Mouse (Mus musculus): ENCODE results near the gene Cacnb3.

The Cacnb3 gene

DNA sequence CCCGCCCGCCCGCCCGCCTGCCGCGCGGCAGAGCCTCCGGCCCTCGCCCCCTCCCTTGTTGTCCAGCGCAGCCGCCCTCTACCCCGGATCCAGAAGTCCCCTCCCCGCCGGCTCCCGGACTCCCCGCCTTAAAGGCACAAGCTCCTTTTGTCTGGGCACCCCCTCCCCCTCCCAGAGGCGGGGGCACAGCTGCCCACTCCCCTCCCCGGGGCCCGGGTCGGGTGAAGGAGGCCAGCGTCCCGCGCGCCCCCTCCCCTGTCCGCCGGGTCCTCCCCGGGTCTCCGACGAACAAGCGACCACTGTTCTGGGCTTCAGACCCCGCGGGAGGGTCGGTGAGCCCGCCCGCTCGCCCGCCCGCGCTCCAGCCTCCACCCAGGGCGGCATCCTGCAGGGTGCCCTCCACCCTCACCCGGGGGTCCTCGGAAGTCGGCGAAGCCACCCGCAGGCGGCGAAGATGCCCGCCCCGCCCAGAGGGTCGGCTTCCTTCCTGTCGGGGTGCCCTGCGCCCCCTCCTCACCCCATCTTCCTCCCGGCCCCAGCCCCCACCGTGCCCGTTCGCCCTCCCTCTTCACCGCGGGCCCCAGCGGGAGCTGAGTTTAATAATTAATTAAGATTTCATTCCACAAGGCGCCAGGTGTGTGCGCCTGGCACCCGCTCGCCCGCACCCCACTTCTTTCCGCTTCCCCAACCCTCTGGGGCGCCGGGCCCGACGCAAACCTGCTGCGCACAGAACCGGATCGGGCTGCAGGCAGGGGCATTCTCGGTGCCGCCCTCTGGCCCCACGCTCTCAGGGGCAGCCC, 21.1 kb upstream of the Cacnb3 start, which contains the start of gene Adcy6:
TSS of gene Adcy6 (minus strand) at position 746 of the 800 bp plus-strand sequence.
- in situ Hi-C loops (cut with MboI) = loop anchor here (10.0 kb wide), 1 partner anchor 105 kb away; no protein-coding TSS in a partner anchor

DNA sequence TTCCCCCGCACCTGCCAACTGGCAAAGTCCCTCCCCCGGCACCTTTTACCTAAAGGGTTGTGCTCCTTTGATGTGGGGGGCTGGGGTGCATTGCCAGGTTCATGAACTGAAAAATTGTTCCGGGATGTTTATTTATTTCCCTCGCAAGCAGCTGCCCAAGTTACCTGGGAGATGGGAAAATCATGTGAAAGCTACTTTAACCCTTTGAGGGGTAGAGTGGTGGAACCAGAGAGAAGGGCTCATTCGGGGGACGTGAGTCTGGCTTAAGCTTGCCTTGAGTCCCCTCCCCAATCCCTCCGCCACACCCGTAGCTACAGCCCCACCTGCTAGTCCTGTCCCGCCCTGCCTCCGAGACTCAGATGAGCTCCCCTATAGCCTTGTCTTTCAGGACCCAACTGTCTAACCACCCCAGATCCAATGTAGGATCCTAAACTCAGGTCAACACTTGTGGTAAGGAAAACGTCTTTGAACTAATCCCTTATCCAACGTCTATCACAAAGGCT, 20.5 kb upstream of the Cacnb3 start:
- in situ Hi-C loops (cut with MboI) = loop anchor here (10.0 kb wide), 1 partner anchor 105 kb away; no protein-coding TSS in a partner anchor

- in situ Hi-C loops (cut with MboI) = loop anchor here (10.0 kb wide), 1 partner anchor 107 kb away; no protein-coding TSS in a partner anchor
Measured at GRCm38 (mm10) chr15:98612229-98612628, 18.4 kb upstream of the Cacnb3 start.

DNA sequence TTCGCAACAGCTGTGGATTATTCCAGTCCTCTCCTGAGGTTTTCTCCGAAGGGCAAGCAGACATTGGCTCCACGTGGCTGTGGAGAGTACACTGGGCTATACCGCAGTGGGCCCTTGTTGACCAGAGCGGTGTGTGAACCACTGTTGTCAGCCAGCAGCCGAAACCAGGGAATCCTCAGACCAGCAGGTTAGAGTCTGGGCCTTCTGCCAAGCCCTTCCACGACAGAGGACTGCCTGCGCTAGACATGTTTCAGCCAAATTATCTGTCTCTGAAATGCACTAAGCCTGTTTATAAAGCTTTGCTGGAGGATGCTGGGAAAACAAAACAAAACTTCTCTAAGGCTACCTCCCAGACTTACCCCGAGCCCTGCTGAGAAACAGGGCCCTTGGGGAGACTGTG, 16.1 kb upstream of the Cacnb3 start:
- in situ Hi-C loops (cut with MboI) = loop anchor here (10.0 kb wide), 1 partner anchor 110 kb away; no protein-coding TSS in a partner anchor

- in situ Hi-C loops (cut with MboI) = loop anchor here (10.0 kb wide), 1 partner anchor 110 kb away; no protein-coding TSS in a partner anchor
Measured at GRCm38 (mm10) chr15:98614971-98615370, 15.7 kb upstream of the Cacnb3 start.

- in situ Hi-C loops (cut with MboI) = loop anchor here (10.0 kb wide), 1 partner anchor 111 kb away; no protein-coding TSS in a partner anchor
Measured at GRCm38 (mm10) chr15:98615751-98616150, 14.9 kb upstream of the Cacnb3 start.

- in situ Hi-C loops (cut with MboI) = loop anchor here (10.0 kb wide), 1 partner anchor 112 kb away; no protein-coding TSS in a partner anchor
Measured at GRCm38 (mm10) chr15:98616362-98617175, 14.1 kb upstream of the Cacnb3 start.

DNA sequence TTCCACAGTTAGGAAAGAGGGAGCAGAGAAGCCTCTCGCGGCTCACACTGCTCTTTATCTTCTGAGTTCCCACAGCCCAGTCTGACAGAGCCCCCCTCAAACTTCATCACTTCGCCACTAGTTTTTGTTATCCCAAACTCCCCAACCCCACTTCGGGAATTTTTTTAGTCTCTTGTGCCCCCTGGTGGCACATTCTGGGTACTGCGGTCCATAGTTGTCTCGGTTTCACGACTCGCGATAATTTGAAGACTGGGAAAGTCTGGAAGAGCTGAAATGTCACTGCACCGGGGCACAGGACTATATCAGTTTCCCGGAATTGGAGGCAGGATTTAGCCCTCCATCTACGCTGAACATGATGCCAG, 13.5 kb upstream of the Cacnb3 start:
- in situ Hi-C loops (cut with MboI) = loop anchor here (10.0 kb wide), 1 partner anchor 112 kb away; no protein-coding TSS in a partner anchor

DNA sequence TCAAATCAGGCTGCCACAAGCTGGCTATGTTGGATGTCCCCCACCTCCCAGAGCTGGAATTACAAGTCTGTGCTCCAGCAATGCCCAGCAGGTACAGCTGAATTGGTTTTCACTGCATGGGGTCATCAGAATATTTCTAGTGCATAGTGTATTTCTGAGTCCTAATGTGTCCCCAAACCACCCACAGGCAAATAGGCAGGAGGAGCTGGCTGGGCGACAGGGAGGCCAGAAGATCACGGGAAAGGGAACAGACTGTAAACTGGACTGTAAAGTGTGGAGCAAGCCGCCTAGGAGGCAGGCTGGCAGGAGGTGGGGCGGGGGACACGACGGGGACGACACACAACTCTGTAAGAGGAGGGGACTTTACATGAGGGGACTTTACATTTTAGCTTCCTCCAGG, 8.4 kb upstream of the Cacnb3 start:
- in situ Hi-C loops (cut with MboI) = no loop called here

DNA sequence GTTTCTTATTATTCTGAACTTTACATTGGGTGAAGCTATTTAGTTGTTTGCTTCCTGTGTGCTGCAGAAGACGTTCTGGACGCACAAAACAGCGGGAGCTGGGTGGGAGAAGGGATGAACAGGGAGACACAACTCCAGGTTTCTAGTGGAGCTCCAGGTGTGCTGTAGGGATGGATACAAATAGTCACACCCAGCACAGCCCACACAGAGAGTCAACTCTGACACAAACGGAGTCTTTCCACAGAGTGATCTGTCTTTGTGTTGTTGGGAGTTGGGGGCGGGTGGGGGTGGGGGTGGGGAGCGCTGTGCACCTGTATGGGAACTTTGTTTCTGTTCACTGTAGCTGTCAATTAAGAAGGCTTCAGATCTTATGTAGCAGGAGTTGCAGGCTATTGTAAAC, 7.9 kb upstream of the Cacnb3 start:
- in situ Hi-C loops (cut with MboI) = no loop called here

GRCm38 (mm10) chr15:98623361-98623821, 7.2 kb upstream of the Cacnb3 start:
- in situ Hi-C loops (cut with MboI) = no loop called here

- in situ Hi-C loops (cut with MboI) = no loop called here
Measured at GRCm38 (mm10) chr15:98626078-98626477, 4.6 kb upstream of the Cacnb3 start.

- in situ Hi-C loops (cut with MboI) = no loop called here
Measured at GRCm38 (mm10) chr15:98626487-98627212, 4.0 kb upstream of the Cacnb3 start.

GRCm38 (mm10) chr15:98628589-98629254, 1.9 kb upstream of the Cacnb3 start:
- in situ Hi-C loops (cut with MboI) = no loop called here

DNA sequence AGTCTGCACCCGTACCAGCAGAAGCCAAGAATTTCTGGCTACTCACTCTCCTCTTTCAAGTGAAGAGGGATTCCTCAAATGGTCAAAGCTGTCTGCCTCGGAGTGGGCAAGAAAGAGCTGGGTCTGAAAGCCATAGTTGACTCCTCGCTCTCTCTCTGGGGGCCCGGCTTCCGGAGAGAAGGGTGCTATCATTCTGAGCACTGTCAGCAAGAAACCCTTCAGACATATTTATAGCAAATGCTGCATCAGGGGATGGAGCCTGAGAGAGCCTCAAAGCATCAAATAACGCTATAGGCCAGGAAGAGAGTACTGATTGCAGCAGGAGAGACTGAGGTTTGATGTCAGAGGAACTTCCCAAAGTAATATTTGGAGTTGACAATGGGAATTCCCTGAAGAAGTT, 1.2 kb upstream of the Cacnb3 start:
- in situ Hi-C loops (cut with MboI) = no loop called here

- in situ Hi-C loops (cut with MboI) = no loop called here
Measured at GRCm38 (mm10) chr15:98631493-98631892, 853 bp downstream of the Cacnb3 start.

- in situ Hi-C loops (cut with MboI) = no loop called here
Measured at GRCm38 (mm10) chr15:98632107-98632744, 1.6 kb downstream of the Cacnb3 start.

DNA sequence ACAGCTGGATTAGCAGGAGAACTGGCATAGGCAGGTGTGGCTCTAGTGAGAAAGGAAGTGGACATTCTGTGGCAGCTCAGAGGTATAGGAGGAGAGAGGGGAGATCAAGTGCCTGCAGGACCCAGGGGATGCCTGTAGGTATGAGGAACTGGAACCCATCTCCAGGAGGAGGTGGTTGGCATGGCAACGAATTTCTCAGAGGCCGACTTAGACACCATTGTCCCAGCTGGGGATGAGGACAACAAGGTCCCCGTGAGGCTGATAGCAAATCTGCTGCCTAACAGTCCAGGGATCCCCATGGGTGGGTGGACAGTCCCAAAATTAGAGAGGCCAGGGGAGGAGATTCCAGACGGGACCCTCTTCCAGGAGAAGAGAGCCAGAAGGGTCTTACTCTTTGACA, 2.3 kb downstream of the Cacnb3 start:
- in situ Hi-C loops (cut with MboI) = no loop called here

DNA sequence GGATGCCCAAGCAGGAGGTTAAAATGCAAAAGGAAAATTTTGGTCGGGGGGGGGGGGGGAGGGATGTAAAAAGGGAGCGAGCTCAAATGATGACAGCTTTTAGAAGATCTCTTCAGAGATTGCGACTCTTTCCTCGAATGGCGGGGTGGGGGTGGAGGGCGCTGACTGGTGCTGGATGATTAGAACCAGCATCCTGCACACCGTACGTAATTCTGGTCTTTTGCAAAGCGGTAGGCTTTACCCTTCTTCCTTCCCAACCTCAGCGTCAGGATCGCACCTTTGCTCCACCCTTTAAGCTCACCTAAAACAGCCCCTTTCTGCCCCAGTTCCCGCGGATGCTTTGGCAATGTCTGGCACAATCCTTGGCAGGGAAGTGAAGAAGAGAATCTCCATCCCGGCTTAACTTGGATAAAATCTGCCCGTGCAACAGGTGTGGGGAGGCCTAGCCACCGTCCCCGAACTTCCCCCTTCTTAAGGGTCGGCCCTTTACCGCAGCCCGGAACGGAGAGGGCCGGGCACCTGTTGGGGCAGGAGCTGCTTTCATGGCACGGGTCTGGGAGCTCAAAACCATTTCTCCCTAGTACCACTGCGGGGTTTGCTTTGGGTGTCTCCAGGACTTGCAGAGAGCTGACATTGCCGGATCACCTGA, 3.3 kb downstream of the Cacnb3 start:
- in situ Hi-C loops (cut with MboI) = no loop called here

DNA sequence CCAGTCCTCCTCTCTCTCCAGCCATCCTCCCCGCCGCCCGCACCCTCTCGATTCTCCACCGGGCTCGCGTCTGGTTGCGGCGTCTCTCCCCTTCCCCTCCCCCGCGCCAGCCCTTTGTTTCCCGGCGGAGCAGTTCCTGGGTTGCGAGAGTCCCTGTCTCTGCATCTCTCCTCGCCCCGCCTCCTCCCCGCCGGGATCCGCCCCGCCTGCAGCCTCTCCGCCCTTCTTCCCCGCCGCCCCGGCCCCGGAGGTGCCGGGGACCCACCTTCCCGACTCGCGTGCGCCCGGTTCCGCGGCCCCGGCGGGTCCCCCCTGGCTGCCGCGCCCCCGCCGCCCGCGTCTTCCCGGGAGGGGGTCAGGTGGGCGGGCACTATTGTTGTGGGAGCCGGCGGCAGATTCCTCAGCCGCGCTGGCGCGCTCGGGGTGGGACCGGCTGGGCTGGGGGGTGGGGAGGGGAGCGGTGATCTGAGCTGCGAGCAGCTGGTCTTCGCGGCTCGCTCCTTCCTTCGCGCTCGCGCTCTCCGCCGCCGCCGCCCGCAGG, 4.0 kb downstream of the Cacnb3 start:
- in situ Hi-C loops (cut with MboI) = no loop called here
